Mouse (Mus musculus): ENCODE measurements around the gene B830017H08Rik. TPM values are rescaled to one million over a fixed set of nuclear protein-coding genes. Genes with fewer than 3 reads are reported as not detected.

B830017H08Rik gene
- total RNA-seq, 1 experiment: not detected

- peaks cover 5 to 11% of the 10 kb centered on the region in 2 experiments; a peak in 2 of 4 replicates for H3K4me1 ChIP-seq (ENCODE audit: control insufficient read depth in 2 of 2, insufficient read depth in 2 of 2, low read length in 2 of 2, poor library complexity in 1 of 2)
- no peak overlapping the region for H3K9ac ChIP-seq (ENCODE audit: insufficient read depth, low read depth, low read length, poor library complexity, severe bottlenecking)
- H3K27ac ChIP-seq (ENCODE audit: insufficient read depth, low read depth, low read length, poor library complexity, severe bottlenecking): no peak overlapping the region
- H3K9me3 ChIP-seq (ENCODE audit: control insufficient read depth, insufficient read depth, low read depth, low read length): no peaks in the 10 kb centered on the region
- no peak for DNase-seq (ENCODE audit: low read depth, low spot score)
- no peak for TF ChIP-seq HCFC1 (IDR thresholded peaks at IDR 0.05; ENCODE audit: borderline replicate concordance, insufficient read depth, low read length)
- no peak for TF ChIP-seq MAFK (IDR thresholded peaks at IDR 0.05; ENCODE audit: insufficient read depth, low read depth, low read length)
- no peak for TF ChIP-seq ZNF384 (IDR thresholded peaks at IDR 0.05; ENCODE audit: low read depth, low read length)
- no peak for TF ChIP-seq ZC3H11A (IDR thresholded peaks at IDR 0.05; ENCODE audit: borderline replicate concordance, low read depth, low read length)
- TF ChIP-seq CHD2 (IDR thresholded peaks at IDR 0.05; ENCODE audit: low read depth, low read length): no peak
- peaks cover 8% of the 10 kb centered on the region for H3K36me3 ChIP-seq (ENCODE audit: control insufficient read depth, insufficient read depth, low read length, poor library complexity, severe bottlenecking)
- H3K4me3 ChIP-seq (ENCODE audit: insufficient read depth in 1 of 2, low read depth in 1 of 2, low read length in 2 of 2, poor library complexity in 1 of 2, severe bottlenecking in 1 of 2): no peak overlapping the region
- in situ Hi-C loops (cut with MboI; ENCODE audit: low sequenced_read_pairs in 2 of 2, unreplicated experiment in 2 of 2): no loop called here
Observed at GRCm38 (mm10) chr16:17879571-17879970, 46.6 kb downstream of the B830017H08Rik start.

GRCm38 (mm10) chr16:17882196-17882595, 49.3 kb downstream of the B830017H08Rik start:
- Histone ChIP-seq H3K36me3 (ENCODE audit: control insufficient read depth, insufficient read depth, low read length, poor library complexity, severe bottlenecking) (peaks cover 8% of the 10 kb centered on the region), H3K9me3 (ENCODE audit: control insufficient read depth, insufficient read depth, low read depth, low read length) (no peaks in the 10 kb centered on the region), H3K4me1 (ENCODE audit: control insufficient read depth in 2 of 2, insufficient read depth in 2 of 2, low read length in 2 of 2, poor library complexity in 1 of 2) (peaks cover 6 to 14% of the 10 kb centered on the region in 2 experiments; a peak in 2 of 4 replicates), H3K9ac (ENCODE audit: insufficient read depth, low read depth, low read length, poor library complexity, severe bottlenecking) (no peak overlapping the region), H3K27ac (ENCODE audit: insufficient read depth, low read depth, low read length, poor library complexity, severe bottlenecking) (no peak overlapping the region), H3K4me3 (ENCODE audit: insufficient read depth in 1 of 2, low read depth in 1 of 2, low read length in 2 of 2, poor library complexity in 1 of 2, severe bottlenecking in 1 of 2) (no peak overlapping the region)
- DNase-seq (ENCODE audit: low read depth, low spot score): no peak
- TF ChIP-seq ZC3H11A (IDR thresholded peaks at IDR 0.05; ENCODE audit: borderline replicate concordance, low read depth, low read length): no peak
- TF ChIP-seq HCFC1 (IDR thresholded peaks at IDR 0.05; ENCODE audit: borderline replicate concordance, insufficient read depth, low read length): no peak
- TF ChIP-seq MAFK (IDR thresholded peaks at IDR 0.05; ENCODE audit: insufficient read depth, low read depth, low read length): no peak
- no peak for TF ChIP-seq ZNF384 (IDR thresholded peaks at IDR 0.05; ENCODE audit: low read depth, low read length)
- no peak for TF ChIP-seq CHD2 (IDR thresholded peaks at IDR 0.05; ENCODE audit: low read depth, low read length)
- in situ Hi-C loops (cut with MboI; ENCODE audit: low sequenced_read_pairs in 2 of 2, unreplicated experiment in 2 of 2): no loop called here

- Histone ChIP-seq H3K36me3 (ENCODE audit: control insufficient read depth, insufficient read depth, low read length, poor library complexity, severe bottlenecking) (peaks cover 8% of the 10 kb centered on the region), H3K4me1 (ENCODE audit: control insufficient read depth in 2 of 2, insufficient read depth in 2 of 2, low read length in 2 of 2, poor library complexity in 1 of 2) (peaks cover 6 to 14% of the 10 kb centered on the region in 2 experiments; a peak in 2 of 4 replicates), H3K9ac (ENCODE audit: insufficient read depth, low read depth, low read length, poor library complexity, severe bottlenecking) (no peak overlapping the region), H3K9me3 (ENCODE audit: control insufficient read depth, insufficient read depth, low read depth, low read length) (no peaks in the 10 kb centered on the region), H3K4me3 (ENCODE audit: insufficient read depth in 1 of 2, low read depth in 1 of 2, low read length in 2 of 2, poor library complexity in 1 of 2, severe bottlenecking in 1 of 2) (no peak overlapping the region), H3K27ac (ENCODE audit: insufficient read depth, low read depth, low read length, poor library complexity, severe bottlenecking) (no peak overlapping the region; the same call in 1 of the 2 replicates)
- DNase-seq (ENCODE audit: low read depth, low spot score): no peak
- in situ Hi-C loops (cut with MboI; ENCODE audit: low sequenced_read_pairs in 2 of 2, unreplicated experiment in 2 of 2): no loop called here
- TF ChIP-seq MAFK (IDR thresholded peaks at IDR 0.05; ENCODE audit: insufficient read depth, low read depth, low read length) (no peak), ZC3H11A (IDR thresholded peaks at IDR 0.05; ENCODE audit: borderline replicate concordance, low read depth, low read length) (no peak), HCFC1 (IDR thresholded peaks at IDR 0.05; ENCODE audit: borderline replicate concordance, insufficient read depth, low read length) (no peak), ZNF384 (IDR thresholded peaks at IDR 0.05; ENCODE audit: low read depth, low read length) (no peak), CHD2 (IDR thresholded peaks at IDR 0.05; ENCODE audit: low read depth, low read length) (no peak)
Observed at GRCm38 (mm10) chr16:17884116-17884515, 51.2 kb downstream of the B830017H08Rik start.

Other genes starting within 250 kb of the B830017H08Rik start
- 2.9 and 6.9 TPM in 2 replicates for gene Slc7a4, start 249.9 kb upstream of the B830017H08Rik start, total RNA-seq (2012; rRNA removed)
- 123 and 130 TPM in 2 replicates for gene Smpd4, start 213.8 kb upstream of the B830017H08Rik start, total RNA-seq (2012; rRNA removed)
- 2.3 and 4.5 TPM in 2 replicates for gene Ccdc74a, start 186.7 kb upstream of the B830017H08Rik start, total RNA-seq (2012; rRNA removed)
- 32.7 and 36.6 TPM in 2 replicates for gene Med15, start 100.2 kb upstream of the B830017H08Rik start, total RNA-seq (2012; rRNA removed)
- gene Klhl22, start 73.5 kb upstream of the B830017H08Rik start, total RNA-seq (2012; rRNA removed): 48.5 and 64.7 TPM in 2 replicates
- 7.2 and 8.1 TPM in 2 replicates for gene Scarf2, start 35.8 kb upstream of the B830017H08Rik start, total RNA-seq (2012; rRNA removed)
- 2.4 and 3.5 TPM in 2 replicates for gene Car15, start 5.2 kb downstream of the B830017H08Rik start, total RNA-seq (2012; rRNA removed)
- gene Gm20518, start 58.5 kb downstream of the B830017H08Rik start, total RNA-seq (2012; rRNA removed): 0.22 and 1.5 TPM in 2 replicates
- gene Tssk1, start 61.1 kb downstream of the B830017H08Rik start, total RNA-seq (2012; rRNA removed): 0.16 TPM in 1 of 2 replicates, not detected in the other
- 78.0 and 112 TPM in 2 replicates for gene Dgcr2, start 65.4 kb downstream of the B830017H08Rik start, total RNA-seq (2012; rRNA removed)
- 0.16 and 0.18 TPM in 2 replicates for gene Tssk2, start 65.5 kb downstream of the B830017H08Rik start, total RNA-seq (2012; rRNA removed)
- 27.2 and 30.2 TPM in 2 replicates for gene Ess2, start 78.2 kb downstream of the B830017H08Rik start, total RNA-seq (2012; rRNA removed)
- gene Gsc2, start 81.9 kb downstream of the B830017H08Rik start, total RNA-seq (2012; rRNA removed): 0.85 and 1.2 TPM in 2 replicates
- 97.9 and 111 TPM in 2 replicates for gene Slc25a1, start 95.1 kb downstream of the B830017H08Rik start, total RNA-seq (2012; rRNA removed)
- gene Vpreb2, start 147.3 kb downstream of the B830017H08Rik start, total RNA-seq (2012; rRNA removed): not detected in 2 replicates
- 23.8 and 30.9 TPM in 2 replicates for gene Dgcr6, start 219.7 kb downstream of the B830017H08Rik start, total RNA-seq (2012; rRNA removed)